Mouse (Mus musculus) heart, adult 2 months (tissue): ENCODE results near the gene Tecpr1.

Source experiments
- CTCF ChIP-seq: fragments of 200-600 bp; IDR thresholded peaks from 2 replicates; pipeline ENCODE4 v1.8.1; 2022; ENCODE audit warnings: antibody characterized with exemption, mild to moderate bottlenecking, moderate library complexity
- EP300 ChIP-seq: fragments of 200-500 bp; IDR thresholded peaks from 2 replicates; pipeline ENCODE4 v1.6.1; 2011; ENCODE audit warnings: low read depth, low read length, control low read depth; ENCODE audit not compliant: insufficient read depth

GRCm38 (mm10) chr5:144200616-144201015 is 22.8 kb downstream of the Tecpr1 start:
- no peak for TF ChIP-seq CTCF
- no peak for TF ChIP-seq EP300
